Mouse (Mus musculus): ENCODE measurements around the gene Syde2.

DNA sequence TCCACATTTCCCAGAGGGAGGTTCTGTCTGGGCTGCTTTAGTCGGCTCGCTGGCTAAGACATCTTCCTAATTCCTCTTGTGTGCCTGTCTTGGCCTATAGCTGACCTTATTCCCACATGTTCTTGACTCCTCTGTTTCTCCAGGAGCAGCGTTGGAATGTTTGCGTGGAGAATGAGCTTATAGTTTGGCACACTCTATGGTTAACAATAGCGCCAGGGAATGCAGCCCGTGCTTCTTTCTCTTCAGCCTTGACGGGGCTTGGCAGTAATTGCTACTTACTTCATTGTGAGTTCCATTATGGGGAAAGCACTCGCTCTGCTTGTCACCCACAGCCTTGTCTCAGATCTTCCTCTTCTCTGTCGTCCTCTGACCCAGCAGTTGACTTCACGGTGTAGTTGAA, 16.2 kb upstream of the Syde2 start:
- TF ChIP-seq CTCF (IDR thresholded peaks at IDR 0.05; ENCODE audit: low read depth, low read length) = no peak
- TF ChIP-seq TAL1 (conservative IDR thresholded peaks at IDR 0.05; ENCODE audit: low read depth, low read length) = no peak
- TF ChIP-seq POLR2AphosphoS5 (IDR thresholded peaks at IDR 0.05; ENCODE audit: insufficient replicate concordance, low read depth, low read length) = no peak
- no peak for TF ChIP-seq GATA1 (IDR thresholded peaks at IDR 0.05; ENCODE audit: borderline replicate concordance, low read length)

All from G1E (cell line).